Comparison of ENCODE assay signal across 20 mouse cellular contexts in genomic region chr13:56289998-56290397, GRCm38 (mm10). TPM values are rescaled to one million over a fixed set of nuclear protein-coding genes. Genes with fewer than 3 reads are reported as not detected.
DNase-seq lines count a peak whose midpoint lies in the region; ATAC-seq and TF ChIP-seq lines count a peak whose summit lies in the region.
"Had no signal": no experiment of that assay in that cellular context is flagged by ENCODE, and none has a peak within 500 bp of the region (broad histone marks: within the 10 kb centered on the region; RNA-seq: fewer than 3 reads in every experiment).

No protein-coding gene starts in this region.

- peaks cover 62% of the 10 kb centered on the region for H3K27me3 ChIP-seq in E14TG2a.4 (ENCODE audit: insufficient read depth, low read length)
- H3K27me3 ChIP-seq in limb, embryonic 11.5 days (ENCODE audit: control insufficient read depth, insufficient read depth, low read length), result peaks cover 15% of the 10 kb centered on the region
- H3K27me3 ChIP-seq: Patski had no signal

- 81% methylated on average over 6 of the region's 6 CpGs for WGBS in limb, embryonic 11.5 days

- no peak overlapping the region for H3K9ac ChIP-seq in limb, embryonic 11.5 days (ENCODE audit: low read length)
- H3K9ac ChIP-seq: midbrain, embryonic 15.5 days had no signal

- no peak overlapping the region for H3K4me3 ChIP-seq in layer of hippocampus, adult 2 months
- H3K4me3 ChIP-seq in E14TG2a.4 (replicated peaks; ENCODE audit: low read length), result no peak overlapping the region
- H3K4me3 ChIP-seq in limb, embryonic 11.5 days (ENCODE audit: low read depth, low read length), result no peak overlapping the region
- H3K4me3 ChIP-seq: midbrain, embryonic 15.5 days had no signal

- no peak for ATAC-seq in limb, embryonic 11.5 days (ENCODE audit: insufficient number of reproducible peaks, low FRiP score, low TSS enrichment, low read depth)
- ATAC-seq in granulocyte monocyte progenitor cell, adult 5-6 weeks (replicated peaks; ENCODE audit: poor library complexity, severe bottlenecking), result no peak
- no peak for ATAC-seq in monocyte, adult 5-6 weeks (replicated peaks; ENCODE audit: insufficient number of reproducible peaks, low FRiP score, low TSS enrichment, poor library complexity, severe bottlenecking)
- ATAC-seq: midbrain, embryonic 15.5 days; Patski had no signal

- H3K27ac ChIP-seq in layer of hippocampus, adult 2 months, result no peak overlapping the region
- peak overlapping the region; percentile 92 for H3K27ac ChIP-seq in limb, embryonic 11.5 days (replicated peaks; ENCODE audit: low read depth, low read length)
- H3K27ac ChIP-seq: midbrain, embryonic 15.5 days had no signal

- DNase-seq in layer of hippocampus, adult 2 months (ENCODE audit: low spot score in 2 of 2), result no peak
- no peak for DNase-seq in layer of hippocampus, postnatal 14 days (ENCODE audit: low spot score in 2 of 2)
- peak; percentile 80 for DNase-seq in R1 (ENCODE audit: low read depth, low spot score)
- peak; percentile 47 for DNase-seq in limb, embryonic 11.5 days (ENCODE audit: low spot score)
- no peak for DNase-seq in right cerebral cortex, adult 18-20 months
- DNase-seq: cerebellum, adult 18-20 months; gastrocnemius, postnatal 10 days; lung, adult 18-20 months; right cerebral cortex, postnatal 4 days had no signal

- H3K4me2 ChIP-seq in limb, embryonic 11.5 days (ENCODE audit: low read depth, severe bottlenecking), result no peak overlapping the region
- H3K4me2 ChIP-seq: heart, embryonic 11.5 days; midbrain, embryonic 15.5 days had no signal

- peaks cover 31% of the 10 kb centered on the region for H3K4me1 ChIP-seq in E14TG2a.4 (replicated peaks; ENCODE audit: low read depth, low read length)
- peaks cover 24% of the 10 kb centered on the region for H3K4me1 ChIP-seq in limb, embryonic 11.5 days (ENCODE audit: control insufficient read depth, insufficient read depth, low read length)

- no peaks in the 10 kb centered on the region for H3K9me3 ChIP-seq in E14TG2a.4 (ENCODE audit: low read length)
- no peaks in the 10 kb centered on the region for H3K9me3 ChIP-seq in limb, embryonic 11.5 days (ENCODE audit: control insufficient read depth, low read length)
- H3K9me3 ChIP-seq: midbrain, embryonic 15.5 days had no signal

- TF ChIP-seq CTCF in layer of hippocampus, adult 2 months (conservative IDR thresholded peaks at IDR 0.05), result peak; percentile 51
- TF ChIP-seq CTCF in E14TG2a.4 (conservative IDR thresholded peaks at IDR 0.05; ENCODE audit: low read length), result peak; percentile 94

- no peaks in the 10 kb centered on the region for H3K36me3 ChIP-seq in E14TG2a.4 (ENCODE audit: insufficient read depth, low read length)
- no peaks in the 10 kb centered on the region; the same call in 1 of the 2 replicates for H3K36me3 ChIP-seq in limb, embryonic 11.5 days (ENCODE audit: control insufficient read depth, insufficient read depth, low read length)
- H3K36me3 ChIP-seq: midbrain, embryonic 15.5 days had no signal

RNA-seq across cellular contexts. Expression of gene Cxcl14, which starts 6.4 kb away (rescaled TPM):
- 100 to 1,000 TPM; 123 to 125 TPM for total RNA-seq in layer of hippocampus, adult 2 months (2021)
- total RNA-seq in layer of hippocampus, postnatal 14 days (2021), result 100 to 1,000 TPM in 1 of 2 experiments, 10 to 100 TPM in 1; 98.6 to 114 TPM
- polyA plus RNA-seq in limb, embryonic 11.5 days (2014; fragmentation: Nextera tagmentation; extraction: Ambion mirVana), result 145 and 157 TPM in 2 replicates
- total RNA-seq in granulocyte monocyte progenitor cell, adult 5-6 weeks (2014; fragmentation: Nextera tagmentation), result 0.85 TPM in 1 of 2 replicates, not detected in the other
- not detected in 2 replicates for total RNA-seq in granulocyte monocyte progenitor cell, adult 5-6 weeks (2017)
- total RNA-seq in monocyte, adult 5-6 weeks (2017), result not detected in 3 replicates
- total RNA-seq: common myeloid progenitor, adult 5-6 weeks; megakaryocyte progenitor cell, adult 5-6 weeks had no signal

RNA-seq across cellular contexts. Expression of gene Neurog1, which starts 38.0 kb away (rescaled TPM):
- total RNA-seq in layer of hippocampus, adult 2 months (2021), result under 1 TPM in 1 of 2 experiments, not detected in 1; 0.20 TPM
- total RNA-seq in layer of hippocampus, postnatal 14 days (2021), result not detected
- polyA plus RNA-seq in limb, embryonic 11.5 days (2014; fragmentation: Nextera tagmentation; extraction: Ambion mirVana), result not detected in 2 replicates
- total RNA-seq in granulocyte monocyte progenitor cell, adult 5-6 weeks (2014; fragmentation: Nextera tagmentation), result not detected in 2 replicates
- total RNA-seq in granulocyte monocyte progenitor cell, adult 5-6 weeks (2017), result not detected in 2 replicates
- not detected in 3 replicates for total RNA-seq in monocyte, adult 5-6 weeks (2017)
- total RNA-seq: common myeloid progenitor, adult 5-6 weeks; gastrocnemius, postnatal 10 days; heart, postnatal 25 days; left cerebral cortex, postnatal 14 days; megakaryocyte progenitor cell, adult 5-6 weeks had no signal
- polyA plus RNA-seq: kidney, embryonic 14.5 days had no signal

Comparison
In these comparisons a context has a peak if more than half of its experiments do, and no peak if none do; other contexts are left out.
1. DNase-seq: peak in R1 (single experiment) and limb, embryonic 11.5 days (single experiment); none in layer of hippocampus, adult 2 months (0 of 2), layer of hippocampus, postnatal 14 days (0 of 2) and right cerebral cortex, adult 18-20 months (single experiment).
2. RNA of gene Cxcl14, which starts 6.4 kb away (total RNA-seq): 123 to 125 TPM in layer of hippocampus, adult 2 months and 98.6 to 114 TPM in layer of hippocampus, postnatal 14 days; 0.85 TPM in granulocyte monocyte progenitor cell, adult 5-6 weeks and not detected in monocyte, adult 5-6 weeks; every median in the first group is over 10 times any median in the second.